Mouse (Mus musculus) embryonic facial prominence, embryonic 15.5 days (tissue): ENCODE data around the gene Actl6b. TPM values are rescaled to one million over a fixed set of nuclear protein-coding genes. Genes with fewer than 3 reads are reported as not detected.

ENCODE experiments used
- ATAC-seq: fragments of 200-750 bp; cut with Nextera tagmentation; 2 replicates; pipeline ENCODE4 v1.8.0; 2017; ENCODE audit warnings: low read depth, moderate TSS enrichment; ENCODE audit not compliant: insufficient number of reproducible peaks, low FRiP score, low TSS enrichment
- H3K27ac ChIP-seq: fragments of 300-500 bp; sonication (generic); replicated peaks from 2 replicates; pipeline ENCODE4 v1.5.1; 2015; ENCODE audit warnings: mild to moderate bottlenecking, inconsistent platforms
- H3K27me3 ChIP-seq: fragments of 300-500 bp; sonication (generic); 2 replicates; pipeline ENCODE4 v1.6.1; 2015; ENCODE audit warnings: inconsistent platforms
- H3K36me3 ChIP-seq: fragments of 300-500 bp; sonication (generic); 2 replicates; pipeline ENCODE4 v1.6.1; 2015; ENCODE audit warnings: mild to moderate bottlenecking, inconsistent platforms
- H3K4me1 ChIP-seq: fragments of 300-500 bp; sonication (generic); 2 replicates; pipeline ENCODE4 v1.6.1; 2015; ENCODE audit warnings: inconsistent platforms
- H3K4me2 ChIP-seq: fragments of 300-500 bp; sonication (generic); replicated peaks from 2 replicates; pipeline ENCODE4 v1.6.1; 2015; ENCODE audit warnings: mild to moderate bottlenecking, inconsistent platforms
- H3K4me3 ChIP-seq: fragments of 300-500 bp; sonication (generic); replicated peaks from 2 replicates; pipeline ENCODE4 v1.5.1; 2015; ENCODE audit warnings: mild to moderate bottlenecking, inconsistent platforms
- H3K9ac ChIP-seq: fragments of 300-500 bp; sonication (generic); 2 replicates; pipeline ENCODE4 v1.6.1; 2015; ENCODE audit warnings: inconsistent platforms
- H3K9me3 ChIP-seq: fragments of 300-500 bp; sonication (generic); replicated peaks from 2 replicates; pipeline ENCODE4 v1.6.1; 2016; ENCODE audit warnings: inconsistent platforms
- WGBS: fragments of 180-500 bp; shearing (Covaris S2); methylation state at CpG from one replicate; pipeline ENCODE4 v1.1.7; 2015; 5-methylcytosine and 5-hydroxymethylcytosine counted together
- polyA plus RNA-seq: library from polyadenylated mRNA; unstranded; fragments of >200 nt; fragmentation: Nextera tagmentation; extraction: Ambion mirVana; gene quantifications from 2 replicates; pipeline ENCODE4 v1.2.1, GENCODE M21; 2015

The Actl6b gene
- polyA plus RNA-seq, 1 experiment from 2014 or later: 2.8 TPM

DNA sequence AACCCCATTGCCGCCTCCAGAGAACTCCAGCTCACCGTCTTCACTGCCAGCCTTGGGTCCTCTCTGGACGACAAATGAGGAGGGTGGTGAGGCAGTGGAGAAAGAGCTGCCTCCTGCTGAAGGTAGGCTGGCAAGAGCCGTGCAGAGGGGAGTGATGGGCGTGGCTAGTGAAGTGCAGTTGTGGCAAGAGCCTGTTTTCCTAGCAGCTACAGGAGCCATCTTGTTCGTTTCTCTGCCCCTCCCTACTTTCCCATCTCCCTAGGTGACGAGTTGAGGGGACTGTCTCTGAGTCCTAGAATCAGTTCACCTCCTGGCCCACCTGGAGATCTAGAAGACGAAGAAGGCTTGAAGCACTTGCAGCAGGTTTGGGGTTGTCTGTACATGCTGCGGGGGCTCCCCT is 31.5 kb upstream of the Actl6b start:
- Histone ChIP-seq H3K27me3 (no peaks in the 10 kb centered on the region), H3K9ac (no peak overlapping the region), H3K4me3 (no peak overlapping the region), H3K36me3 (peaks cover 93% of the 10 kb centered on the region), H3K9me3 (no peaks in the 10 kb centered on the region), H3K27ac (no peak overlapping the region), H3K4me2 (no peak overlapping the region), H3K4me1 (peaks cover 12% of the 10 kb centered on the region; the same call in 1 of the 2 replicates)
- no peak for ATAC-seq
- WGBS: 78% methylated on average over 9 of the region's 9 CpGs

DNA sequence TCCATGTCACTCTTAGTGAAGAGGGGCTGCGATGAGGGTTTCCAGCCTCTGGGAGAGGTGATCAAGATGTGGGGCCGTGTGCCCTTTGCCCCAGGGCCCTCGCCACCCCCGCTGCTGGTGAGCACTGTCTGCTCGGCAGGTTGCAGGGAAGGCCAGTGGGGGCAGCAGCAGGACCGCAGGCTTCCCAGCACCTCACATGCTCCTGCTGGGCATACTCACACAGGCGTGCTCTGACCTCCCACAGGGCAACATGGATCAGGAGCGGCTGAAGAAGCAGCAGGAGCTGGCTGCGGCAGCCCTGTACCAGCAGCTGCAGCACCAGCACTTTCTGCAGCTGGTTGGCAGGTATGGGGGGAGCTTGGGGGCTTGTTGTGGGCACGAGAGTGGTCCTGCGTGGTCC is 30.6 kb upstream of the Actl6b start:
- ATAC-seq: no peak
- H3K9me3 ChIP-seq: no peaks in the 10 kb centered on the region
- WGBS: 74% methylated on average over 11 of the region's 11 CpGs
- no peak overlapping the region for H3K4me2 ChIP-seq
- no peak overlapping the region for H3K27ac ChIP-seq
- H3K36me3 ChIP-seq: peaks cover 97% of the 10 kb centered on the region
- no peak overlapping the region for H3K9ac ChIP-seq
- H3K27me3 ChIP-seq: no peaks in the 10 kb centered on the region
- H3K4me3 ChIP-seq: no peak overlapping the region
- H3K4me1 ChIP-seq: peaks cover 17% of the 10 kb centered on the region; the same call in 1 of the 2 replicates

DNA sequence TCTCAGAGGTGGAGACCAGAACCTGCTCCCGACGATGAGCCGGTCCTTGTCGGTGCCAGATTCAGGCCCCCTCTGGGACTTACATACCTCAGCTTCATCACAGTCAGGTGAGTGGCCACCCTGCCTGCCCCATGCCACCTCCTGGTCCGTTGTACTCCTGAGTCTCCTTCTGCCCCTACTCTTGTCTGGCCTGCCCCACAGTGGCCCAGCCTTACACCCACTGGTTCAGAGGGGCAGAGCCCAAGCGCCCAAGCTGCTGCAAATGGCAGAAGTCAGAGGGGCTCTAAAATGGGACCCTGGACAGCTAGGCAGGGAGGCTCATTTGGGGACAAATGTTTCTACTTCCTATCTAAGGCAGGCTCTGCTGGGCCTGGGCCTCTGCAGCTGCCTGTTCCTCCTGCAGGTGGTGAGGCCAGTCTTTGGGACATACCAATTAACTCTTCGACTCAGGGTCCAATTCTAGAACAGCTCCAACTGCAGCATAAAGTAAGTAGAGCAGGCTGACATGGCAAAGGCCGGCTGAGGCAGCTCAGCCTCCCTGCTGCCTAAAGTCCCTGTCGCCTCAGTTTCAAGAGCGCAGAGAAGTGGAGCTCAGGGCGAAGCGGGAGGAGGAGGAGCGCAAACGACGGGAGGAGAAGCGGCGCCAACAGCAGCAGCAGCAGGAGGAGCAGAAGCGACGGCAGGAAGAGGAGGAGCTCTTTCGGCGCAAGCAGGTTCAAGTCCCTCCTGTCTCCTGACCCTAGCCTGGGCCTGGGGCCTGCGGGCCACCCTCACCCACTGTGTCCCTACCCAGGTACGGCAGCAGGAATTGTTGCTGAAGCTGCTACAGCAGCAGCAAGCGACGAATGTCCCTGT is 29.7 kb upstream of the Actl6b start:
- 82% methylated on average over 25 of the region's 25 CpGs for WGBS
- no peak overlapping the region for H3K27ac ChIP-seq
- no peak for ATAC-seq

DNA sequence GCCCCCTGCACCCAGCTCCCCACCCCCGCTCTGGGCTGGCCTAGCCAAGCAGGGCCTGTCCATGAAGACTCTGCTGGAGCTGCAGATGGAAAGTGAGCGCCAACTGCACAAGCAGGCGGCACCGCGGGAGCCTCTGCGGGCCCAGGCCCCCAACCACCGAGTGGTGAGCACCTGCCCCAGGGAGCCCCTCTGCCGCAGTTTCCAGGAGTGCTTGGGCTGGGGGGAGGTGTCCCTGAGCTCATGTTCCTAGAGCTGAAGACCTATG is 29.1 kb upstream of the Actl6b start:
- Histone ChIP-seq H3K4me1 (peaks cover 30% of the 10 kb centered on the region), H3K36me3 (peaks cover 97% of the 10 kb centered on the region), H3K27ac (no peak overlapping the region), H3K4me2 (no peak overlapping the region), H3K9ac (no peak overlapping the region), H3K4me3 (no peak overlapping the region), H3K27me3 (no peaks in the 10 kb centered on the region), H3K9me3 (no peaks in the 10 kb centered on the region)
- 85% methylated on average over 8 of the region's 8 CpGs for WGBS
- no peak for ATAC-seq

More for the DNA sequence above, 29.7 kb upstream of the Actl6b start:
- Histone ChIP-seq H3K9ac (no peak overlapping the region), H3K4me3 (no peak overlapping the region), H3K36me3 (peaks cover 97% of the 10 kb centered on the region), H3K9me3 (no peaks in the 10 kb centered on the region), H3K4me2 (no peak overlapping the region), H3K27me3 (no peaks in the 10 kb centered on the region), H3K4me1 (peaks cover 24% of the 10 kb centered on the region)

DNA sequence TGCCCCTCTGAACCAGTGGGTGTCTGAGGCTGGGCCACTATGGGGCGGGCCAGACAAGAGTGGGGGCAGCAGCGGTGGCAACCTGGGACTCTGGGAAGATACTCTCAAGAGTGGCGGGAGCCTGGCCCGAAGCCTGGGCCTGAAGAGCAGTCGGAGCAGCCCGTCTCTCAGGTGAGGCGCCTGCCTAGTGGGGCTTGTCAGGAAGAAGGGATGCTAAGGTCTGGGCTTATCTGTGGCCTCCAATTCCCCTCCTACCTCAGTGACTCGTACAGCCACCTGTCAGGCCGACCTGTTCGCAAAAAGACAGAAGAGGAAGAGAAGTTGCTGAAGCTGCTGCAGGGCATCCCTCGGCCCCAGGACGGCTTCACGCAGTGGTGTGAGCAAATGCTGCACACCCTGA is 28.6 kb upstream of the Actl6b start:
- WGBS: 86% methylated on average over 13 of the region's 13 CpGs
- H3K27ac ChIP-seq: peak overlapping the region; percentile 17; the same call in 1 of the 2 replicates

DNA sequence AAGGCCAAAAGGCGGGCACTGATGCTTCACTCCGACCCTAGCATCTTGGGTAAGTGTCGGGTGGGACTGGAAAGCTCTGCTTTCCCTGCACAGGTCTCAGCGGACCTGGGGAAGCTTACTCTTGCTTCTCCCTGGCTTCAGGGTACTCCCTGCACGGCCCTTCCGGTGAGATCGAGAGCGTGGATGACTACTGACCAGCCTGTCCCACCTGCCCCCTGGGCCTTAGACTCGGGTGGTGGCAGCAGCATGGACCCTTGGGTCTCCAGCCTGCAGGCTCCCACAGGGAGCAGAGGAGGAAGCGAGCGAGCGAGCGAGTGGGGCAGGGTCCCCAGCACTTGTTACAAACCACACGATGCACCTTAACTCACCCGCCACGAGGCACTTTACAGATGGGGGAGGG is 27.8 kb upstream of the Actl6b start:
- no peak for ATAC-seq
- Histone ChIP-seq H3K9ac (no peak overlapping the region), H3K4me1 (peaks cover 43% of the 10 kb centered on the region), H3K27me3 (no peaks in the 10 kb centered on the region), H3K27ac (peak overlapping the region; percentile 17; the same call in 1 of the 2 replicates), H3K9me3 (no peaks in the 10 kb centered on the region), H3K4me3 (no peak overlapping the region), H3K36me3 (peaks cover 94% of the 10 kb centered on the region), H3K4me2 (no peak overlapping the region)
- 77% methylated on average over 16 of the region's 16 CpGs for WGBS

More for the DNA sequence above, 28.6 kb upstream of the Actl6b start:
- H3K4me3 ChIP-seq: no peak overlapping the region
- H3K36me3 ChIP-seq: peaks cover 97% of the 10 kb centered on the region
- H3K27me3 ChIP-seq: no peaks in the 10 kb centered on the region
- H3K9me3 ChIP-seq: no peaks in the 10 kb centered on the region
- ATAC-seq: no peak
- no peak overlapping the region for H3K9ac ChIP-seq
- peaks cover 35% of the 10 kb centered on the region for H3K4me1 ChIP-seq
- no peak overlapping the region for H3K4me2 ChIP-seq

DNA sequence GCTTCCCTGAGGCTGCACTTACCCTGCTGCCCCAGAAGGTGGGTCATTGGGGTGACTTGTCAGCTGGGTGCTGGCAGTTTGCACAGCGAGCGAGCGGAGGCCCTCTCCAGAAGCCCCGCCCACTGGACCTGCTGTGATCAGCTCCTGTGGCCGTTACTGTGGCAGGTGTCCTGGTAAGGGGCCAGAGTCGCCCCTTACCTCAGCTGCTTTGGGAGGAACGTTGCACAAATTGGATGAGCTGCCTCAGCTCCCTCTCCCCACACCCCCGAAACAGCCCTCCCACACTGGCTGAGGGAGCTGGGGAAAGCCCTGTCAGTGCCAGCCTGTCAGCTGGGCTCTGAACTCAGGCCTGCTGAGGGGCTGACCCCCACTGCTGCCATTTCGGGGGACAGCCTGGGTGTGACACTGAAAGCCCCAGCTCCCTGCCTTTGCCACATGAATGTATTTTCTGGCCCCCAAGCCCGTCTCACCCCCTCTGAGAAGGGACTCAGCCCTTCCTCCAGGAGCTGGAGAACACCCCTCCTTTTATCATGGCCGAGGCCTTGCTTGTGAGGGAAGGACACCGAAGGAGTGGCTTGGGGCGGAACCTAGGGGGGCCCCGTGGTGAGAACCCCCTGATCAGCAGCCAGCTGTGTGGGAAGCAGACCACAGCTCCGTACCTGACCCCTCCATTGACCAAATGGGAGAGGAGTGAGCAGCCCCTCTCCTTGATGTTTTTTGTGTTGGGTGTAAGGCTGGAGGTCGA is 27.0 kb upstream of the Actl6b start:
- no peak for ATAC-seq
- 56% methylated on average over 16 of the region's 16 CpGs for WGBS
- Histone ChIP-seq H3K4me1 (peaks cover 45% of the 10 kb centered on the region), H3K27me3 (no peaks in the 10 kb centered on the region), H3K4me3 (no peak overlapping the region), H3K27ac (0 out of 2 replicates have a peak overlapping the region, but pooled peaks have one; percentile 41), H3K36me3 (peaks cover 86% of the 10 kb centered on the region), H3K4me2 (no peak overlapping the region), H3K9ac (no peak overlapping the region), H3K9me3 (no peaks in the 10 kb centered on the region)

DNA sequence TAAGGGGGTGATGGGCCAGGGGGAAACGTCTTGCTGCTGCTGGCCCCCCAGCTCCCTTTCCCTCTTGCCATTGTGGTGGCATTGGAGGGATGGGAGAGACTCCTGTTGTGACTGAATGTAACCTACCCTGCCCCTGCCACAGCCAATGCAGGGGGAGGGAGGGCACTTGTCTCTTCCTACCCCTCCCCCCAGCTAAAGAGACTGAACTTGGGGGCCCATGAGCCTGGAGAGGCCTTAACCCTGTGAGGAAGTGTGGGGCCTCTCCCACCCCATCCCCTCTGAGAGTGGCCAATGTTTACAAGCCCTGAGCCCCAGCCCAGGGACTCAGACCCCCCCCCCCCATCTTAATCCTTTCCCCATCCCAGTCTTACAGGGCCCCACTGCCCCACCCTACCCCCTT is 25.9 kb upstream of the Actl6b start:
- Histone ChIP-seq H3K27ac (no peak overlapping the region), H3K4me3 (no peak overlapping the region), H3K27me3 (no peaks in the 10 kb centered on the region), H3K36me3 (peaks cover 75% of the 10 kb centered on the region), H3K9ac (no peak overlapping the region), H3K4me2 (no peak overlapping the region), H3K4me1 (peaks cover 45% of the 10 kb centered on the region), H3K9me3 (no peaks in the 10 kb centered on the region)
- ATAC-seq: no peak
- 59% methylated on average over 1 of the region's 1 CpGs for WGBS

DNA sequence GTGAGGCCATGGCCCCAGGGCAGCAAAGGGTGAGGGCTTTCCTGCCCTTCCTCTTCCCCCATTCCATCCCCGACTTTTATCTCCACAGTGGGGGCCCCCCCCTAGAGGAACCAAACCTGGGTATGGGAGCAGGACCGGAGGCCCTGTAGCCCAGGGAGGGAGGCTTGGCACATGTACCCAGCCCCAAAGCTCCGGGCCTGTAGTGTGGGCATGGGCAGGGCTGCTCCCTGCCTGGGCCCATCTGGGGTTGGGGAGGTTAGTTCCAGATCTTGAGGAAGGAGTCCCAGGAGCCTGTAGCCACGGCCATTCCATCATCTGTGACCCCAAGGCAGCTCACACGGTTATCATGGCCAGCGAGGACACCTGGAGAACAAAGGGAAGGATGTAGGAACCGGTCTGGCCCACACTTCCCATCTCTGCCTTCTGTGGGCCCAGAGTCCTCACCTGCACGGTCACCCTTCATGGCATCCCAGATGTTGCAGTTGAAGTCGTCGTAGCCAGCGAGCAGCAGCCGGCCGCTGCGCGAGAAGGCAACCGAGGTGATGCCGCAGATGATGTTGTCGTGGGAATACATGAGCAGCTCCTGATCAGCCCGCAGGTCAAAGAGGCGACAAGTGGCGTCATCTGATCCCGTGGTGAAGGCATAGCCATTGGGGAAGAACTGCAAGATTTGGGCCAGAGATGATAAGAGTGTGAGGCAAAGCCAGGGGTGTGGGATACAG is 24.9 kb upstream of the Actl6b start:
- no peak overlapping the region for H3K4me3 ChIP-seq
- 80% methylated on average over 22 of the region's 22 CpGs for WGBS

DNA sequence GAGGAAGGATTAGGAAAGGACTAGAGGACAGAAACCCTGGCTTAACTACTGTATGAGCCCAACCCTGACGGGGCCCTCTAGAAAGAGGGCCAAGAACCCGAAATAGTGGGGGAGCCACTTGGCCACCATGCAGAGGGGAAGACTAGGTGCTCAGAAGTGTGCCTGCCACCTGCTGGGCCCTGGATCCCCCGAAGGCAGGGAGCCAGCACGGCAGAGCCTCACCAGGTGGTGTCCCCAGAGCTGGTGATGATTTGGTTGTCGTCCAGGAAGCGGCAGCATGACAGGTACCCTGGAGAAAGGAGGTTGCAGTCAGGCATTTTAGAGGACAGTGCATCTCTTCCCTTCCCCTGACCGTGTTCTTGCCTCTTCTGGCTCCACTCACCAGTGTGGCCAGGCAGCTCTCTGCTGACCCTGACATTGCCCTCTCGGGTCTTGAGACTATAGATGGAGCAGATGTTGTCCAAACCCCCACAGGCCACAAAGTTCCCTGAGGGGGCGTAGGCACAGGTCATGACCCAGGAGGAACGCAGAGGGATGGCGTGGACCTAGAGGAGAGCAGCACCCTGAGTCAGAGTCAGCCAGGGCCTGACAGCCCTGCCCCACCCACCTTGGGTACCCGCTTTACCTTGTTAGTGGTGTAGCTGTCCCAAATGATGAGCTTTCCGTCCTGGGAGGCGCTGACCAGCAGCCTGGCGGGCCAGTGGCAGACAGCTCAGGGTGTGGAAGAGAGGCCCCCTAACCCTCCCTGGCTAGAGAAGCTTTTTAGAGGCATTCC is 23.9 kb upstream of the Actl6b start:
- no peaks in the 10 kb centered on the region for H3K27me3 ChIP-seq
- peaks cover 45% of the 10 kb centered on the region for H3K4me1 ChIP-seq
- no peak overlapping the region for H3K9ac ChIP-seq
- WGBS: 64% methylated on average over 15 of the region's 15 CpGs
- peak overlapping the region; percentile 75; the same call in 1 of the 2 replicates for H3K4me3 ChIP-seq
- H3K9me3 ChIP-seq: no peaks in the 10 kb centered on the region
- peaks cover 55% of the 10 kb centered on the region for H3K36me3 ChIP-seq
- peak overlapping the region; percentile 94; the same call in 1 of the 2 replicates for H3K27ac ChIP-seq
- H3K4me2 ChIP-seq: peak overlapping the region; percentile 83
- ATAC-seq: no peak

More for the DNA sequence above, 24.9 kb upstream of the Actl6b start:
- Histone ChIP-seq H3K4me1 (peaks cover 45% of the 10 kb centered on the region), H3K4me2 (no peak overlapping the region), H3K9me3 (no peaks in the 10 kb centered on the region), H3K27me3 (no peaks in the 10 kb centered on the region), H3K27ac (peak overlapping the region; percentile 22; the same call in 1 of the 2 replicates), H3K36me3 (peaks cover 65% of the 10 kb centered on the region), H3K9ac (peak overlapping the region; percentile 21; the same call in 1 of the 2 replicates)
- no peak for ATAC-seq
